Mouse (Mus musculus): ENCODE results near the gene Lgalsl. TPM values are rescaled to one million over a fixed set of nuclear protein-coding genes. Genes with fewer than 3 reads are reported as not detected.
A peak's percentile ranks its signal among the peaks of the same experiment; 100 is the strongest.

Gene Lgalsl
- 68.4 and 74.7 TPM in 2 replicates for polyA plus RNA-seq (2015; fragmentation: Nextera tagmentation; extraction: Ambion mirVana)

- Histone ChIP-seq H3K9me3 (replicated peaks) (no peaks in the 10 kb centered on the region), H3K4me2 (replicated peaks) (peak within 1 kb of the TSS; percentile 89), H3K9ac (peak within 1 kb of the TSS; percentile 83), H3K4me3 (replicated peaks) (peak within 1 kb of the TSS; percentile 85), H3K27me3 (no peaks in the 10 kb centered on the region), H3K27ac (replicated peaks) (peak within 1 kb of the TSS; percentile 95), H3K36me3 (peaks cover 16% of the 10 kb centered on the region; the same call in 1 of the 2 replicates), H3K4me1 (peaks cover 25% of the 10 kb centered on the region)
- ATAC-seq (ENCODE audit: insufficient number of reproducible peaks, low FRiP score, low TSS enrichment, low read depth): peak; percentile 82
- under 1% methylated on average over 97 of the region's 102 CpGs for WGBS
These were observed at the start of gene Lgalsl for GRCm38 (mm10) chr11:20830686-20831505. TSS of gene Lgalsl (minus strand) at chr11:20831056.

- Histone ChIP-seq H3K4me1 (peaks cover 15% of the 10 kb centered on the region; the same call in 1 of the 2 replicates), H3K4me2 (replicated peaks) (no peak overlapping the region), H3K27ac (replicated peaks) (peak overlapping the region; percentile 51), H3K36me3 (no peaks in the 10 kb centered on the region), H3K9me3 (replicated peaks) (no peaks in the 10 kb centered on the region), H3K27me3 (no peaks in the 10 kb centered on the region), H3K4me3 (replicated peaks) (no peak overlapping the region), H3K9ac (no peak overlapping the region)
- ATAC-seq (ENCODE audit: insufficient number of reproducible peaks, low FRiP score, low TSS enrichment, low read depth): peak; percentile 80
- 56% methylated on average over 5 of the region's 5 CpGs for WGBS
These were observed 47.8 kb upstream of the Lgalsl start for GRCm38 (mm10) chr11:20878644-20879043.

DNA sequence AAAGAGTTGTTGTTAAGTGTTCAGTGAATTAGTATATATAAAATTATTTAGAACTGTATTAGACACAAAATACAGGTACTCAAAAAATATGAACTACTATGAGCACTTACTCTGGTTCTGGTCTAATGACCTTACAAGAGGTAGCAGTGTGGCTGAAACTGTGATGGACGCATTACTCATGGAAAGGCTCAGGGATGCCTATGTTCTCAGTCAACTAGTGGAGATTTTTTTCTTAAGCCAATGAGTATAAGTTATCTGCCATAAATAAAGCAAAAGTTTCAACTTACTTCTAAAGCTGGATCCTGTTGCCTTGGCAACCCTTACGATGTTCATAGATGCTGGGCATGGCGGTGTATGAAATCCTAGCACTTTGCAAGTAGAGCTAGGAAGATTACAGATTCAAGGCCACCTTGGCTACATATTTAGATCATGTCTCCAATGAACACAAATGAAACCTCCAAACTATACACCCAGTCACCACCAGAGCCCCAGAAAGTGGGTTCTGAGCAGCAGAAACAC, 46.8 kb upstream of the Lgalsl start:
- no peaks in the 10 kb centered on the region for H3K36me3 ChIP-seq
- WGBS: 84% methylated on average over 3 of the region's 3 CpGs
- H3K4me1 ChIP-seq: peaks cover 15% of the 10 kb centered on the region; the same call in 1 of the 2 replicates
- no peak overlapping the region for H3K27ac ChIP-seq (replicated peaks)
- no peaks in the 10 kb centered on the region for H3K27me3 ChIP-seq
- H3K4me3 ChIP-seq (replicated peaks): no peak overlapping the region
- H3K9ac ChIP-seq: no peak overlapping the region
- no peaks in the 10 kb centered on the region for H3K9me3 ChIP-seq (replicated peaks)
- no peak for ATAC-seq (ENCODE audit: insufficient number of reproducible peaks, low FRiP score, low TSS enrichment, low read depth)
- H3K4me2 ChIP-seq (replicated peaks): no peak overlapping the region

GRCm38 (mm10) chr11:20873386-20873785, 42.5 kb upstream of the Lgalsl start:
- Histone ChIP-seq H3K4me3 (replicated peaks) (no peak overlapping the region), H3K27me3 (no peaks in the 10 kb centered on the region), H3K4me2 (replicated peaks) (no peak overlapping the region), H3K9me3 (replicated peaks) (no peaks in the 10 kb centered on the region), H3K36me3 (no peaks in the 10 kb centered on the region), H3K4me1 (0 out of 2 replicates have a peak, but pooled peaks cover 5% of the 10 kb centered on the region), H3K27ac (replicated peaks) (no peak overlapping the region), H3K9ac (no peak overlapping the region)
- ATAC-seq (ENCODE audit: insufficient number of reproducible peaks, low FRiP score, low TSS enrichment, low read depth): no peak
- WGBS: 68% methylated on average over 5 of the region's 5 CpGs

- H3K9ac ChIP-seq: no peak overlapping the region
- H3K4me1 ChIP-seq: 0 out of 2 replicates have a peak, but pooled peaks cover 3% of the 10 kb centered on the region
- no peak overlapping the region for H3K27ac ChIP-seq (replicated peaks)
- ATAC-seq (ENCODE audit: insufficient number of reproducible peaks, low FRiP score, low TSS enrichment, low read depth): no peak
- H3K9me3 ChIP-seq (replicated peaks): no peaks in the 10 kb centered on the region
- no peaks in the 10 kb centered on the region for H3K27me3 ChIP-seq
- H3K4me3 ChIP-seq (replicated peaks): no peak overlapping the region
- H3K36me3 ChIP-seq: no peaks in the 10 kb centered on the region
- no peak overlapping the region for H3K4me2 ChIP-seq (replicated peaks)
- WGBS: 84% methylated on average over 7 of the region's 7 CpGs
These were observed 42.1 kb upstream of the Lgalsl start for GRCm38 (mm10) chr11:20872911-20873310.

GRCm38 (mm10) chr11:20872444-20872843, 41.6 kb upstream of the Lgalsl start:
- Histone ChIP-seq H3K27me3 (no peaks in the 10 kb centered on the region), H3K9ac (no peak overlapping the region), H3K36me3 (no peaks in the 10 kb centered on the region), H3K4me1 (no peaks in the 10 kb centered on the region), H3K27ac (replicated peaks) (no peak overlapping the region), H3K9me3 (replicated peaks) (no peaks in the 10 kb centered on the region), H3K4me3 (replicated peaks) (no peak overlapping the region), H3K4me2 (replicated peaks) (no peak overlapping the region)
- ATAC-seq (ENCODE audit: insufficient number of reproducible peaks, low FRiP score, low TSS enrichment, low read depth): no peak
- WGBS: 69% methylated on average over 2 of the region's 2 CpGs

GRCm38 (mm10) chr11:20869927-20870326, 39.1 kb upstream of the Lgalsl start:
- H3K27ac ChIP-seq (replicated peaks): 0 out of 2 replicates have a peak overlapping the region, but pooled peaks have one; percentile 3
- no peak overlapping the region for H3K4me3 ChIP-seq (replicated peaks)
- no peaks in the 10 kb centered on the region for H3K27me3 ChIP-seq
- H3K9ac ChIP-seq: no peak overlapping the region
- 76% methylated on average over 2 of the region's 2 CpGs for WGBS
- no peak for ATAC-seq (ENCODE audit: insufficient number of reproducible peaks, low FRiP score, low TSS enrichment, low read depth)
- H3K36me3 ChIP-seq: no peaks in the 10 kb centered on the region
- no peak overlapping the region for H3K4me2 ChIP-seq (replicated peaks)
- H3K9me3 ChIP-seq (replicated peaks): no peaks in the 10 kb centered on the region
- no peaks in the 10 kb centered on the region for H3K4me1 ChIP-seq

- Histone ChIP-seq H3K27me3 (no peaks in the 10 kb centered on the region), H3K9me3 (replicated peaks) (no peaks in the 10 kb centered on the region), H3K4me1 (peaks cover 5% of the 10 kb centered on the region), H3K36me3 (no peaks in the 10 kb centered on the region), H3K27ac (replicated peaks) (no peak overlapping the region), H3K4me2 (replicated peaks) (no peak overlapping the region), H3K9ac (no peak overlapping the region), H3K4me3 (replicated peaks) (no peak overlapping the region)
- ATAC-seq (ENCODE audit: insufficient number of reproducible peaks, low FRiP score, low TSS enrichment, low read depth): no peak
- 87% methylated on average over 3 of the region's 3 CpGs for WGBS
These were observed 34.6 kb upstream of the Lgalsl start for GRCm38 (mm10) chr11:20865450-20865849.

DNA sequence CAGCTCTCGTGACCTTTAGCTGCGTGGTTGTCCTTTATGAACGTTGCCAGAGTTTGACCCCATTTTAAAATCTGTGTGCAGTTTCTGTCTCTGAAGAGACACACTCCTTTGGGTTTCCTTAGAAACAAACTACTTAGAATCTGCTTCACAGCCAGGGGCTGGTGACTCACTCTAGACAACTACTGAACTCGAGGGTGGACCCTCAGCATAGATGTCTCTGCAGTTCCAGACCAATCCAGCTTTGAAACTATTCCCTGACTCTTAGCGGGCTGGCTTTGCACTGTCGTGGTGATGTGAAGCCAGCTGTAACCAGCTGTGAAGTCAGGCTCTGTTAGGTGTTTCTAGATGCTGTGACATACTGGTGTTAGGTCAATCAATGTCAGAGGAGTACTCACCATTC, 33.8 kb upstream of the Lgalsl start:
- H3K9me3 ChIP-seq (replicated peaks): no peaks in the 10 kb centered on the region
- peaks cover 13% of the 10 kb centered on the region for H3K4me1 ChIP-seq
- no peak overlapping the region for H3K4me2 ChIP-seq (replicated peaks)
- no peaks in the 10 kb centered on the region for H3K27me3 ChIP-seq
- ATAC-seq (ENCODE audit: insufficient number of reproducible peaks, low FRiP score, low TSS enrichment, low read depth): no peak
- no peak overlapping the region for H3K4me3 ChIP-seq (replicated peaks)
- 63% methylated on average over 6 of the region's 6 CpGs for WGBS
- no peak overlapping the region for H3K27ac ChIP-seq (replicated peaks)
- no peaks in the 10 kb centered on the region for H3K36me3 ChIP-seq
- no peak overlapping the region for H3K9ac ChIP-seq

GRCm38 (mm10) chr11:20862101-20862500, 31.2 kb upstream of the Lgalsl start:
- H3K27me3 ChIP-seq: no peaks in the 10 kb centered on the region
- H3K9ac ChIP-seq: no peak overlapping the region
- peaks cover 33% of the 10 kb centered on the region for H3K4me1 ChIP-seq
- H3K9me3 ChIP-seq (replicated peaks): no peaks in the 10 kb centered on the region
- ATAC-seq (ENCODE audit: insufficient number of reproducible peaks, low FRiP score, low TSS enrichment, low read depth): no peak
- H3K4me2 ChIP-seq (replicated peaks): no peak overlapping the region
- no peak overlapping the region for H3K27ac ChIP-seq (replicated peaks)
- 85% methylated on average over 5 of the region's 5 CpGs for WGBS
- no peak overlapping the region for H3K4me3 ChIP-seq (replicated peaks)
- no peaks in the 10 kb centered on the region for H3K36me3 ChIP-seq

GRCm38 (mm10) chr11:20860351-20860750, 29.5 kb upstream of the Lgalsl start:
- Histone ChIP-seq H3K36me3 (no peaks in the 10 kb centered on the region), H3K4me3 (replicated peaks) (no peak overlapping the region), H3K4me1 (peaks cover 38% of the 10 kb centered on the region), H3K9ac (no peak overlapping the region), H3K9me3 (replicated peaks) (no peaks in the 10 kb centered on the region), H3K27ac (replicated peaks) (peak overlapping the region; percentile 90), H3K27me3 (no peaks in the 10 kb centered on the region), H3K4me2 (replicated peaks) (no peak overlapping the region)
- 77% methylated on average over 3 of the region's 3 CpGs for WGBS
- no peak for ATAC-seq (ENCODE audit: insufficient number of reproducible peaks, low FRiP score, low TSS enrichment, low read depth)
